Mouse (Mus musculus): Measurements from ENCODE around the gene Dusp1.

DNA sequence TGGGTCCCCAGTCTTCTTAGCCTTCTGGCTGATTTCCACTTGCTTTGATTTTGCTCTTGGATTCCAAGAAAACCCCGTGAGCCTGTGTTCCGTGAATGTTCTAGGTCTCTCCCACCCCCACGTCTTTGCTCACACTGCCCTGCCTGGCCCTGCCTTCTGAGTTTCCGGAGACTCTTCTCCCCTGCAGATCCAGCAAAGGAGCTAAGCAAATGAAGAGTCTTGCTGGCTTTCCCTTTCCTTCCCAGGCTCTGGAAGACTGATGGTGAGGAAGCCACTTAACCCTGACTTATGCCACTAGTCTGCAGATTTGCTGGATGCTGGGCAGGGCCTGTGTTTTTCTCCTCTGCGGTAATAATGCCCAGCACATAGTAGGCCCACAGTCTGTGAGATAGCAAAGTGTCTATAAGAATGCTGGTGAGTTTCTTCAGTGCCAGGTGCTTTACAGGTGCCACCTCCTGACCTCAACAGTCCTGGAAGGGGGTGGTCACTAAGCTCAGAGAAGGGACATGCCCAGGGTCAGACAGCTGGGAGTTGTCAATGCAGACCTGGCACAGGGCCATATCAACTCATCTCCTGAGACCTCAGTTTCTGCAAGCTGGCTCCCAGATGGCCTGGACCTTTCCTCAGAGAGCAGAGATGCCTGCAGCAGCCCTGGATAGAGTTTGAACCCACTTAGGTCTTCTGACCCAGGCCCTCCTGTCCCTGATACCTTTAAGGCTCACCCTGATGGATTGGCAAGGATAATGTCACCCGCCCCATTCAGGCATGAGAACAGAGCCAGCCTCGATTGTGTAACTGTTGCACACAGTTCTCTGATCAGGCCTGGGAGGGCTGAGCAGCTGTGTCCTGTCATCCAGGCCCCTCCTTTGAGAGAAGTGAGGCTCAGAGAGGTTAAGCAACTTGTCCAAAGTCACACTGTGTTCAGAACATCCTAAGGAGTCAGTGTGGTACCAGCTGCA is 49.8 kb downstream of the Dusp1 start:
- TF ChIP-seq CTCF (IDR thresholded peaks at IDR 0.05; ENCODE audit: low read depth), result no peak
- no peak for TF ChIP-seq EP300 (optimal IDR thresholded peaks at IDR 0.05)

Measured in stomach, postnatal 0 days (tissue).